Mouse (Mus musculus) bone marrow, adult 2 months (tissue): ENCODE data around the gene Ski.

Experiments used
- CTCF ChIP-seq: fragments of 200-500 bp; IDR thresholded peaks from 2 replicates; pipeline ENCODE4 v1.5.1; 2011; ENCODE audit warnings: low read length, control low read depth; ENCODE audit not compliant: control insufficient read depth, insufficient read depth
- POLR2A ChIP-seq: fragments of 200-500 bp; IDR thresholded peaks from 2 replicates; pipeline ENCODE4 v1.6.1; 2011; ENCODE audit warnings: low read depth, mild to moderate bottlenecking, control low read depth, low read length, borderline replicate concordance; ENCODE audit not compliant: control insufficient read depth

- TF ChIP-seq CTCF (no peak), POLR2A (no peak)
Observed at GRCm38 (mm10) chr4:155197726-155198125, 24.7 kb downstream of the Ski start.
